17 mouse cellular contexts compared by ENCODE assay signal in the genomic region with DNA sequence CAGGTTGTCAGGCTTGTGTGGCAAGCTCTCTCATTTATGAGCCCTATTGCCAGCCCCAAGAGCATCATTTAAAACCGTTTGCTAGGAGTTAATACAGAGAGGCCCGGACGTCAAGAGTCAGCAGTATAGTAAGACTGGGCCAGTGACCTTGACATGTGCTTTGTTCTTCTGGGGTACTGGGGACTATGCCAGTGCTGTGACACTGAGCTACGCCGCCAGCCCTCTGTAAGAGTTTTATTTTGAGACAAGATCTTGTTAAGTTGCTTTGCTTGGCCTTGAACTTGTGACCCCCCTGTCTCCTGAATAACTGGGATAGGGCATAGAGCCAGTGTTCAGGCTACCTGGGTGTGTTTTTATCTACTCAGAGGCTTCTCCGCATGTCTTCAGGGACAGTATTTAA. TPM values are rescaled to one million over a fixed set of nuclear protein-coding genes. Genes with fewer than 3 reads are reported as not detected.
DNase-seq lines count a peak whose midpoint lies in the region; ATAC-seq and TF ChIP-seq lines count a peak whose summit lies in the region.
"Had no signal": no experiment of that assay in that cellular context is flagged by ENCODE, and none has a peak within 500 bp of the region (broad histone marks: within the 10 kb centered on the region; RNA-seq: fewer than 3 reads in every experiment).

No protein-coding gene starts in this region.

- no peaks in the 10 kb centered on the region for H3K9me3 ChIP-seq in intestine, postnatal 0 days (ENCODE audit: control insufficient read depth)
- H3K9me3 ChIP-seq in midbrain, embryonic 11.5 days (ENCODE audit: control insufficient read depth, low read length): no peaks in the 10 kb centered on the region
- H3K9me3 ChIP-seq: embryonic facial prominence, embryonic 10.5 days; embryonic facial prominence, embryonic 12.5 days; forebrain, embryonic 13.5 days; forebrain, embryonic 15.5 days had no signal

- no peak overlapping the region for H3K4me2 ChIP-seq in intestine, postnatal 0 days (replicated peaks; ENCODE audit: low read depth)
- no peak overlapping the region for H3K4me2 ChIP-seq in midbrain, embryonic 11.5 days
- H3K4me2 ChIP-seq: embryonic facial prominence, embryonic 12.5 days; forebrain, embryonic 13.5 days; forebrain, embryonic 15.5 days had no signal

- H3K4me1 ChIP-seq in intestine, postnatal 0 days (replicated peaks; ENCODE audit: control insufficient read depth, insufficient read depth, low read length): no peaks in the 10 kb centered on the region
- no peaks in the 10 kb centered on the region for H3K4me1 ChIP-seq in midbrain, embryonic 11.5 days (ENCODE audit: control insufficient read depth, insufficient read depth, low read length)
- H3K4me1 ChIP-seq: embryonic facial prominence, embryonic 12.5 days had no signal

- no peak for ATAC-seq in intestine, postnatal 0 days
- no peak for ATAC-seq in midbrain, embryonic 11.5 days (ENCODE audit: low FRiP score)
- ATAC-seq: forebrain, embryonic 13.5 days; forebrain, embryonic 15.5 days; forebrain, postnatal 0 days had no signal

- no peak overlapping the region for H3K27ac ChIP-seq in intestine, postnatal 0 days (ENCODE audit: low read depth, low read length)
- no peak overlapping the region for H3K27ac ChIP-seq in midbrain, embryonic 11.5 days (ENCODE audit: low read depth, low read length)
- H3K27ac ChIP-seq: embryonic facial prominence, embryonic 10.5 days; embryonic facial prominence, embryonic 12.5 days; forebrain, embryonic 13.5 days; forebrain, embryonic 15.5 days had no signal

- TF ChIP-seq CTCF in intestine, postnatal 0 days (IDR thresholded peaks at IDR 0.05; ENCODE audit: low read depth): no peak

- H3K27me3 ChIP-seq in intestine, postnatal 0 days (replicated peaks; ENCODE audit: control insufficient read depth, insufficient read depth, low read length): no peaks in the 10 kb centered on the region
- H3K27me3 ChIP-seq in midbrain, embryonic 11.5 days (ENCODE audit: control insufficient read depth, insufficient read depth, low read length): no peaks in the 10 kb centered on the region
- H3K27me3 ChIP-seq: embryonic facial prominence, embryonic 12.5 days; forebrain, embryonic 13.5 days; forebrain, embryonic 15.5 days had no signal

- H3K36me3 ChIP-seq in intestine, postnatal 0 days (ENCODE audit: control insufficient read depth, insufficient read depth): peaks cover 12% of the 10 kb centered on the region
- H3K36me3 ChIP-seq in midbrain, embryonic 11.5 days (ENCODE audit: control insufficient read depth, insufficient read depth, low read length): peaks cover 2% of the 10 kb centered on the region; the same call in 1 of the 2 replicates

- no peak overlapping the region for H3K4me3 ChIP-seq in intestine, postnatal 0 days (ENCODE audit: low read depth, low read length)
- H3K4me3 ChIP-seq in midbrain, embryonic 11.5 days (ENCODE audit: low read depth, low read length): no peak overlapping the region
- H3K4me3 ChIP-seq: embryonic facial prominence, embryonic 10.5 days; embryonic facial prominence, embryonic 12.5 days; forebrain, embryonic 13.5 days; forebrain, embryonic 15.5 days had no signal

- no peak overlapping the region for H3K9ac ChIP-seq in intestine, postnatal 0 days (ENCODE audit: low read depth, low read length)
- no peak overlapping the region for H3K9ac ChIP-seq in midbrain, embryonic 11.5 days (ENCODE audit: low read length)
- H3K9ac ChIP-seq: embryonic facial prominence, embryonic 12.5 days; forebrain, embryonic 13.5 days; forebrain, embryonic 15.5 days; forebrain, postnatal 0 days had no signal

- 77% methylated on average over 6 of the region's 6 CpGs for WGBS in intestine, postnatal 0 days
- WGBS in midbrain, embryonic 11.5 days: 90% methylated on average over 6 of the region's 6 CpGs

- DNase-seq in adrenal gland, adult 2 months: peak; percentile 59
- DNase-seq in adrenal gland, postnatal 4 days (ENCODE audit: low spot score in 2 of 2): no peak
- DNase-seq in adrenal gland, postnatal 10 days: peak; percentile 37
- peak; percentile 21 for DNase-seq in adrenal gland, postnatal 25 days
- DNase-seq in right cerebral cortex, postnatal 36 days (ENCODE audit: low spot score in 2 of 2): no peak
- DNase-seq in midbrain, embryonic 11.5 days (ENCODE audit: low spot score, missing footprints): no peak
- DNase-seq: cerebellum, adult 11-12 months; cerebellum, adult 2 months; cerebellum, adult 9-10 months; cerebellum, postnatal 10 days; cerebellum, postnatal 25 days; forebrain, postnatal 0 days had no signal

RNA-seq across cellular contexts. Expression of gene Sfmbt1, which starts 22.2 kb away (rescaled TPM):
- 10 to 100 TPM; 20.9 to 27.0 TPM for total RNA-seq in adrenal gland, adult 2 months (2021)
- 0.66 and 0.81 TPM in 2 replicates for polyA plus RNA-seq in adrenal gland, adult 2 months (2012; rRNA removed)
- total RNA-seq in adrenal gland, postnatal 4 days (2021): 10 to 100 TPM; 29.2 to 30.2 TPM
- 10 to 100 TPM; 24.9 to 25.5 TPM for total RNA-seq in adrenal gland, postnatal 10 days (2021)
- 28.4 and 35.0 TPM in 2 replicates for total RNA-seq in adrenal gland, postnatal 25 days (2021)
- polyA plus RNA-seq in intestine, postnatal 0 days (2015; fragmentation: Nextera tagmentation; extraction: Ambion mirVana): 11.4 and 14.6 TPM in 2 replicates
- 22.0 and 24.5 TPM in 2 replicates for polyA plus RNA-seq in midbrain, embryonic 11.5 days (2014; fragmentation: Nextera tagmentation; extraction: Ambion mirVana)

RNA-seq across cellular contexts. Expression of gene Rft1, which starts 38.3 kb away (rescaled TPM):
- total RNA-seq in adrenal gland, adult 2 months (2021): 10 to 100 TPM; 24.7 to 25.4 TPM
- 16.3 and 17.1 TPM in 2 replicates for polyA plus RNA-seq in adrenal gland, adult 2 months (2012; rRNA removed)
- 10 to 100 TPM; 32.8 to 36.3 TPM for total RNA-seq in adrenal gland, postnatal 4 days (2021)
- total RNA-seq in adrenal gland, postnatal 10 days (2021): 10 to 100 TPM; 21.2 to 24.2 TPM
- total RNA-seq in adrenal gland, postnatal 25 days (2021): 23.7 and 32.8 TPM in 2 replicates
- polyA plus RNA-seq in intestine, postnatal 0 days (2015; fragmentation: Nextera tagmentation; extraction: Ambion mirVana): 8.4 and 9.0 TPM in 2 replicates
- polyA plus RNA-seq in midbrain, embryonic 11.5 days (2014; fragmentation: Nextera tagmentation; extraction: Ambion mirVana): 11.0 and 12.3 TPM in 2 replicates

Comparison
In these comparisons a context has a peak if more than half of its experiments do, and no peak if none do; other contexts are left out.
1. DNase-seq: peak in adrenal gland, adult 2 months (single experiment), adrenal gland, postnatal 10 days (single experiment) and adrenal gland, postnatal 25 days (single experiment); none in adrenal gland, postnatal 4 days (0 of 2), right cerebral cortex, postnatal 36 days (0 of 2) and midbrain, embryonic 11.5 days (single experiment).